Mouse (Mus musculus) spleen, postnatal 36 days (tissue): ENCODE results near the gene Tent4b.

Source experiments
- DNase-seq, 2 experiments: peaks; one replicate each; pipeline ENCODE4 v3.0.0; 2022; ENCODE audit warnings: low spot score in 2 of 2, mixed read lengths in 1 of 2

Tent4b gene

DNA sequence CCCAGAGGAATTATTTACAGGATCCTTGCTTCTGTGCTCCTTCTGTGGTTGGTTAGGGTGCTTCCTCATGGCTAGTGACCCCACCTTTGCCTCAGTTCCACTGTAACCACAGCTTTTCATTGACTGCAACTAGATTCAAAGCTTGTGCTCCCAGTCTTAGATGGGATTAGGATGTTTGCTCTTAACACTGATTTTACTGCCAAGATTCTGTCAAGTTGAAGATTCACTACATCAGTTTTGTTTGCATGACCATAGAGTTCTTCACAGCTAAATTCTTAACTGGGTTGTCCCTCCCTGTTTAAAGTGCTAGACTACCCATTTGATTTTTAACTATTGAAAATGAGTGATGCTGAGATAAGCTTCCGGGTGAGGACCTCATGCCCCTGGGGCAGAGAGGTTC is 29.3 kb downstream of the Tent4b start:
- no peak for DNase-seq

- DNase-seq = no peak
Observed at GRCm38 (mm10) chr8:88228800-88229199, 29.8 kb downstream of the Tent4b start.

GRCm38 (mm10) chr8:88236666-88237065 is 37.7 kb downstream of the Tent4b start:
- DNase-seq = no peak

GRCm38 (mm10) chr8:88237606-88238005 is 38.6 kb downstream of the Tent4b start:
- no peak for DNase-seq

- no peak for DNase-seq
Observed at GRCm38 (mm10) chr8:88239277-88239676, 40.3 kb downstream of the Tent4b start.

DNA sequence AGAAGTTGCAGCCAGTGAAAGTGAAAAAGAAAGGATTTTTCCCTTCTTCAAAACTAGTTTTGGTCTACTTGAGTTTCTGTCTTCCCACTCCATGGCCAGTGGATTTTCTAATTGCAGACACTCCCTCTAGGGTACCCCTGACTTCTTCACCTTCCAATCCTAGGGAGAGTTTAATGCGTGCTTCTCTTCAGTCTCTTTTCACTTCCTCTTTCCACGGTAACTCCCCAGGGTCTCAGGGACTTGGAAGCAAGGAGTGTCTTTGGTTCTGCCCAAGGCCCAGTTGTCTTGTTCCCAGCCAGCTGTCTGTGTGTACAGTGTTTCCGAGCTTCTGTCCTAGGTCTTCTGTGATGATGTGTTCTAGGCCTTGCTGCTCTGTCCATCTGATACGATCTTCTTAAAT is 42.9 kb downstream of the Tent4b start:
- no peak for DNase-seq

GRCm38 (mm10) chr8:88244298-88244697 is 45.3 kb downstream of the Tent4b start:
- peak; percentile 47 to 59 for DNase-seq

DNA sequence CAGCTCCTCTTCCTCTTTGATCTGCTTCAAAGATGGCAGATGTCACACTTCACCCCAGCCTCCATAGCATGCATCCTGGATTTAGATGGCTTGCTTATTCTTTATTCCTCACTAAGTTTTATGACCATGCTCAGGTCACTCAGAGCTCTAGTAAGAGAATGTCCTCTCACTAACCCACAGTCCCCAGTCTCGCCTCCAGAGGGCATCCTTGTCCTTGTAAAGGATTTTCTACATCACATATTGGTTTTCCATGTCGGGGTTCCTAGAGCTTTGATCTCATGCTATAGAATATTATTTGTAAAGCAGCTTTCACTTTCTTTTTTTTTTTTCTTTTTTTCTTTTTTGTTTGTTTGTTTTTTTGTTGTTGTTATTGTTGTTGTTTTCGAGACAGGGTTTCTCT is 53.8 kb downstream of the Tent4b start:
- DNase-seq = peak in 1 of 2 experiments; percentile 29

DNA sequence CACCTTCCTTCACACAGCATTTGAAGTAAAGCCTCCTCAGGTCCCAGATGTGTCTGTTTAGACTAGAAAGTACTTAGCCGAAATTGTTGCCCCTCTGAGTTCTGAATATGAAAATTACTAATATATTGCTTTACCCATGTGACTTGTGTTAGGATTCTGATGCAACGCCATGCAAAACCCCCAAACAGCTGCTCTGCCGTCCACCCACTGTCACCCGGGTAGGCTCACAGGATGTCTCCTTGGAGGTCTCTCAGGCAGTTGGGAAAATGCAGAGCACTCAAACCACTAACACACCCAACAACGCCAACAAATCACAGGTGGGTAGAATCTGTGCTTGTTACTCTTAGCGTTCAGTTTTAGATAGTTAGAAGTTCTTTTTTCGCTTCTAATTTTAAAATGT is 55.9 kb downstream of the Tent4b start:
- no peak for DNase-seq

GRCm38 (mm10) chr8:88258024-88258423 is 59.0 kb downstream of the Tent4b start:
- no peak for DNase-seq

DNA sequence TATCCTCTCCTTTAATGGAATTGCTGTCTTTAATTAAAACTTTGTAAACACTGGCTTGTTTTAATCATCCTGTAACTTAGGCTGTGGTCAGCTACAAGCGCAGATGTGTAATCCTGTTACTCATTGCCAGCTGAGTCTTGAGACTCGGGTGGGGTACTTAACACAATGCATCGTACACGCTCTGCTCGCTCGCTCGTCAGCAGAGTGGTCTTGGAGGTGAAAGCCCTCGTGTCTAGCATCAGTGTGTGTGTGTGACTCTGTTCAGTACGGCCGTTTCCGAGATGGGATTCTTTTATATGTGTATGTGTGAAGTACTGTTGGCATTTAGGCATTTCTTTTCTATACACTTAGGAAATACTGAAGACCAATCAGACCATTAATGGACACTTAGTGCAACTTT is 59.5 kb downstream of the Tent4b start:
- no peak for DNase-seq

DNA sequence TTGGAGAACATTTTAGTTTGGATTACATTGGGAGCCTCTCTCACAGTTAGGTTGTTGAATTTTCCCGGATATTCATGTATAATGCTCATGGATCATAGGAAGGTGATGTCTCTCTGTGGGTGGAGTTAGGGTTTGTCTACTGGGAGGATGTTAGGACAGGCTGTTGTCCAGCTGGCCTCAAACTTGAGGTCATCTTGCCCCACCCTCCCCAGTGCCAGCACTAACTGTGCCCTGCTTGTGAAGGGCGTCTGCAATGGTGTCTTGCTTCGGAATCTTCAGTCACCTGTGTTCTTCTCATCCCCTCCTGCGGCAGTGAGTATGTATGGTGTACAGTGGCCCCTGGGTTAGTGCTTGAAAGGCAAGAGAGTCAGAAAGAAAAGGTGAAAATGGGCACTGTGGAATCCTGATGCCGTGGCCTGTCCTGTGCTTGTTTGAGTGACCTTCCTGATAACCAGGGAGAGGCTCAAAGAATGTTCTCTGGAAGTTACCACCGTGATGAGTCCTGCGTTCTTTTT is 61.5 kb downstream of the Tent4b start:
- no peak for DNase-seq

DNA sequence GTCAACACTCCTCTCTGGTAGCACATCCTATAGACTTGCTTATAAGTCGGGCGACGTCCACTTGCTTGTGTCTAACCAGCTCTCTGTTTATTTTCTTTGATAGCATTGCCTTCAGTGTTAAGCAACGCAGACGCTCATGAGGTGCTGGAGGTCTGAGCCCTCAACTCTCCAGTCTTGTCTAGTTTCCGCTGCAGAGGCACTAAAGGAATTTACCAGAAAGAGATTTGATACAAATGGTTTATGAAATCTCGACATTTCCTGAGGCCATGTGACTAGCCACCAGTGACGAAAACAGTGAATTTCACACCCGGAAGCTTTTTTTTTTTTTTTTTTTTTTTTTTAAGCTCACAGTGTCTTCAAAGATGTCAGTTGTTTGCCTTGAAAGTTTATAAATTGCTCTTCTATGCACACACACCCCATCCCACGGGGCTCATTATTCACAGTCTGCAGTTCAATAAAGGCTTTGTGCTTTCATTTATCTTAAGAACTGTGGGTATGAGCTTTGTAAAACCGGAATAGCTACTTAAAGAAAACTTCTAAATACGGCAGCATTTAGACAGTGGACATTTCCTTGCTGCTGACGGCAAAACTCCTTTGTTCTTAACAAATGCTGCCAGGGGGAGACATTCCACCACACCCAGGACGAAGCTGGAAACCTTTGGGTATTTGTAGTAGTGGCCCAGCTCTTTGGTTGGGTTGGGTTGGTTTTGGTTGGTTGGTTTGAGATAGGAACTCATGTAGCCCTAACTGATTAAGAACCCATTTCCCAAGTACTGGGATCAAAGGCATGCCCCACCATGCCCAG is 64.0 kb downstream of the Tent4b start:
- DNase-seq = no peak

- DNase-seq = no peak
Observed at GRCm38 (mm10) chr8:88265511-88265910, 66.5 kb downstream of the Tent4b start.

- peak; percentile 65 to 70 for DNase-seq
Observed at GRCm38 (mm10) chr8:88266170-88266800, 67.3 kb downstream of the Tent4b start.

- no peak for DNase-seq
Observed at GRCm38 (mm10) chr8:88266801-88267403, 67.9 kb downstream of the Tent4b start.

DNA sequence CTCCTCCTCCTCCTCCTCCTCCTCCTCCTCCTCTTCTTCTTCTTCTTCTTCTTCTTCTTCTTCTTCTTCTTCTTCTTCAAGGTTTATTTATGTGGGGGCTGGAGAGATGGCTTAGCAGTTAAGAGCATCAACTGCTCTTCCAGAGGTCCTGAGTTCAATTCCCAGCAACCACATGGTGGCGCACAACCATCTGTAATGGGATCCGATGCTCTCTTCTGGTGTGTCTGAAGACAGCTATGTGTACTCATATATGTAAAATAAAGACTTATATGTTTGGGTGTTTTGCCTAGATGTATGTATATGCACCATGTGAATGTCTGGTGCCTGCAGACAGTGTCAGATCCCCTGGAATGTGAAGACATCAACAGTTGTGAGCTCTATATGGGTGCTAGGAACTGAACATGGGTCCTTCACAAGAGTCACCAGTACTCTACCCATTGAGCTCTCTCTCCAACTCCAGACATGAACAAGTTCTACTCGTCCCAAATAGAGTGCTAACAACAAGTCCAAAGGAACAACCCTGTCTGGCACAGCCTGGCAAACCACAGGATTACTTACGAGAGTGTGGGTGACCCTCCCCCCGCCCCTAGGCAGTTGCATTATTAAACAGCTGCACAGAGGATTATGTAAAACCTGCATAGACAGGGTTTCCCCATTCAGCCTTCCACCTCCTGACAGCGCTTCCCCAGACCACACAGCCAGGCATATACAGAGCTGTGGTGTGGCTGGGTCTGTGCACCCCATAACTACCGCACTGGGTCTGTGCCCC is 70.3 kb downstream of the Tent4b start:
- DNase-seq = no peak

DNA sequence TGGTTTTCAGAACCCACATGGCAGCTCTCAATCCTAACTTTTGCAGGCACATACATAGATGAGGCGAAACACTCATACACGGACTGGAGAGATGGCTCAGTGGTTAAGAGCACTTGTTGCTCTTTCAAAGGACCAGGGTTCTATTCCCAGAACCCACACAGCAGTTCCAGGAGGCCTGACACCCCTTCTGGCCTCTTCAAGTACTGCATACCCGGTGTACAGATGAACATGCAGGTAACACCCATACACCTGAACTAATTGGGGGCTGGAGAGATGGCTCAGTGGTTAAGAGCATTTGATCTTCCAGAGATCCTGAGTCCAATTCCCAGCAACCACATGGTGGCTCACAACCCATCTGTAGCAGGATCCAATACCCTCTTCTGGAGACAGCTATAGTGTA is 71.1 kb downstream of the Tent4b start:
- DNase-seq = no peak

- peak; percentile 59 for DNase-seq
Observed at GRCm38 (mm10) chr8:88272231-88273050, 73.4 kb downstream of the Tent4b start, which contains the start of gene Adcy7. Gene Adcy7 (plus strand): TSS chr8:88272403.

DNA sequence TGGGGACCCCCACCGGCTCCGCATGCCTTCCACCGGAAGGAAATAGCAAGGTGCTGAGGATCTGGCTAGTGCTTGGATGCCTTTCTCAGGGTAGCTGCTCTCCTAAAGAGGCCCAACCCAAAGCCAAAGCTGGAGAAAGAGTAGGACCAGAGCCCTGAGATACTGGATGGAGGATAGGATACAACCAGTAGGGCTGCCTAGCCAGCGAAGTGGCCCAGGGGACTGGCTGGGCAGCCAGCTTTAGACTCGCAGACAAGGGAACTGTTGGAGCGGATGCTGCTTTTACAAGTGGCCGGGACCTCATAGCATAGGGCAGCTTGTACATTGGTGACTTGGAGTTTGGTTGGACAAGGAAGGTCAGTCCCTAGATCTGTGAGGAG is 74.0 kb downstream of the Tent4b start:
- no peak for DNase-seq

DNA sequence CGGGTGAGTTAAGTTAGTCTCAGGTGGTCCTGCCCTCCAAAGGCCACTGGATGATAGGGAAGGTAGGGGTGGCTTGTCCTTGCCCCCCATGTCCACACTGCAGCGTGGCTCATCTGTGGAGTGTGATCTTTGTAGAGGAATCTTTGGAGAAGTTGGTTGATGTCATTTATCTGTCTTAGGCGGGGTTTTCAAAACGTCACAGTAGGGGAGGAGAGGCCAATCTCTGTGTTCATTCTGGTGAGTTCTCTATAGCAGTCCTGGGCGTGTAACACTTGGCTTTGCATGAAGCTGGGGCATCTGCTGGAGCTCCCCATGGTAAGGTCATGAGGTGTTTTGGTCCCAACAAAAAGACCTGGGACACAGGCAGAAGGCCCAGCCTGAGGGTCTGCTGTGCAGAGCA is 75.1 kb downstream of the Tent4b start:
- DNase-seq = no peak
